Mouse (Mus musculus): Measurements from ENCODE around the gene Suz12. TPM values are rescaled to one million over a fixed set of nuclear protein-coding genes. Genes with fewer than 3 reads are reported as not detected.
"Not testable (repeated sequence)": the region's sequence is repeated elsewhere in the genome, so short reads cannot be mapped to it uniquely, and the experiment has no call there.

Gene Suz12
- polyA plus RNA-seq, 1 experiment = 3.0 TPM

GRCm38 (mm10) chr11:79991600-79991999, 1.3 kb upstream of the Suz12 start:
- TF ChIP-seq FLI1 (IDR thresholded peaks at IDR 0.05; ENCODE audit: low read length) (no peak), GATA1 (IDR thresholded peaks at IDR 0.05; ENCODE audit: borderline replicate concordance, low read length) (no peak)
- peak overlapping the region; percentile 59 for H3K4me3 ChIP-seq (replicated peaks)
- H3K36me3 ChIP-seq (replicated peaks; ENCODE audit: low read length) = peaks cover 6% of the 10 kb centered on the region
- no peaks in the 10 kb centered on the region for H3K27me3 ChIP-seq (replicated peaks)
- H3K4me1 ChIP-seq = peaks cover 9% of the 10 kb centered on the region; the same call in 1 of the 2 replicates
- no peaks in the 10 kb centered on the region for H3K9me3 ChIP-seq

- Histone ChIP-seq H3K36me3 (replicated peaks; ENCODE audit: low read length) (peaks cover 11% of the 10 kb centered on the region), H3K27me3 (replicated peaks) (no peaks in the 10 kb centered on the region), H3K4me1 (peaks cover 9% of the 10 kb centered on the region; the same call in 1 of the 2 replicates), H3K9me3 (no peaks in the 10 kb centered on the region), H3K4me3 (replicated peaks) (peak overlapping the region; percentile 98)
- TF ChIP-seq FLI1 (IDR thresholded peaks at IDR 0.05; ENCODE audit: low read length) (no peak), GATA1 (IDR thresholded peaks at IDR 0.05; ENCODE audit: borderline replicate concordance, low read length) (no peak)
Measured at GRCm38 (mm10) chr11:79992035-79992591, 793 bp upstream of the Suz12 start.

- Histone ChIP-seq H3K36me3 (replicated peaks; ENCODE audit: low read length) (peaks cover 22% of the 10 kb centered on the region), H3K4me1 (peaks cover 9% of the 10 kb centered on the region; the same call in 1 of the 2 replicates), H3K4me3 (replicated peaks) (peak overlapping the region; percentile 98), H3K27me3 (replicated peaks) (no peaks in the 10 kb centered on the region), H3K9me3 (no peaks in the 10 kb centered on the region)
- TF ChIP-seq FLI1 (IDR thresholded peaks at IDR 0.05; ENCODE audit: low read length) (no peak), GATA1 (IDR thresholded peaks at IDR 0.05; ENCODE audit: borderline replicate concordance, low read length) (no peak)
Measured at GRCm38 (mm10) chr11:79993356-79994270, 707 bp downstream of the Suz12 start.

GRCm38 (mm10) chr11:79994271-79994988, 1.5 kb downstream of the Suz12 start:
- H3K9me3 ChIP-seq = no peaks in the 10 kb centered on the region

GRCm38 (mm10) chr11:80016533-80016932, 23.6 kb downstream of the Suz12 start:
- H3K36me3 ChIP-seq (replicated peaks; ENCODE audit: low read length) = peaks cover 90% of the 10 kb centered on the region
- not testable (repeated sequence) for H3K4me1 ChIP-seq; H3K27me3 ChIP-seq (replicated peaks); H3K4me3 ChIP-seq (replicated peaks); H3K9me3 ChIP-seq

More at GRCm38 (mm10) chr11:79994271-79994988, 1.5 kb downstream of the Suz12 start:
- Histone ChIP-seq H3K4me3 (replicated peaks) (peak overlapping the region; percentile 98), H3K36me3 (replicated peaks; ENCODE audit: low read length) (peaks cover 29% of the 10 kb centered on the region), H3K27me3 (replicated peaks) (no peaks in the 10 kb centered on the region), H3K4me1 (peaks cover 9% of the 10 kb centered on the region; the same call in 1 of the 2 replicates)
- TF ChIP-seq GATA1 (IDR thresholded peaks at IDR 0.05; ENCODE audit: borderline replicate concordance, low read length) = no peak

- no peak overlapping the region for H3K4me3 ChIP-seq (replicated peaks)
- no peak for TF ChIP-seq GATA1 (IDR thresholded peaks at IDR 0.05; ENCODE audit: borderline replicate concordance, low read length)
- TF ChIP-seq FLI1 (IDR thresholded peaks at IDR 0.05; ENCODE audit: low read length) = no peak
- no peaks in the 10 kb centered on the region for H3K4me1 ChIP-seq
- H3K27me3 ChIP-seq (replicated peaks) = no peaks in the 10 kb centered on the region
- no peaks in the 10 kb centered on the region for H3K9me3 ChIP-seq
- peaks cover 89% of the 10 kb centered on the region for H3K36me3 ChIP-seq (replicated peaks; ENCODE audit: low read length)
Measured at GRCm38 (mm10) chr11:80019792-80020191, 26.9 kb downstream of the Suz12 start.

GRCm38 (mm10) chr11:80021306-80021705, 28.4 kb downstream of the Suz12 start:
- H3K4me1 ChIP-seq = no peaks in the 10 kb centered on the region
- H3K4me3 ChIP-seq (replicated peaks) = no peak overlapping the region
- peaks cover 91% of the 10 kb centered on the region for H3K36me3 ChIP-seq (replicated peaks; ENCODE audit: low read length)
- no peaks in the 10 kb centered on the region for H3K27me3 ChIP-seq (replicated peaks)
- no peak for TF ChIP-seq GATA1 (IDR thresholded peaks at IDR 0.05; ENCODE audit: borderline replicate concordance, low read length)
- no peak for TF ChIP-seq FLI1 (IDR thresholded peaks at IDR 0.05; ENCODE audit: low read length)
- no peaks in the 10 kb centered on the region for H3K9me3 ChIP-seq

- H3K27me3 ChIP-seq (replicated peaks) = no peaks in the 10 kb centered on the region
- peaks cover 44% of the 10 kb centered on the region for H3K36me3 ChIP-seq (replicated peaks; ENCODE audit: low read length)
- TF ChIP-seq GATA1 (IDR thresholded peaks at IDR 0.05; ENCODE audit: borderline replicate concordance, low read length) (no peak), FLI1 (IDR thresholded peaks at IDR 0.05; ENCODE audit: low read length) (no peak)
- H3K4me3 ChIP-seq (replicated peaks) = no peak overlapping the region
- H3K4me1 ChIP-seq = peaks cover 5% of the 10 kb centered on the region; the same call in 1 of the 2 replicates
- no peaks in the 10 kb centered on the region for H3K9me3 ChIP-seq
Measured at GRCm38 (mm10) chr11:80037495-80037894, 44.6 kb downstream of the Suz12 start.

GRCm38 (mm10) chr11:80042615-80043418, 49.9 kb downstream of the Suz12 start:
- TF ChIP-seq FLI1 (IDR thresholded peaks at IDR 0.05; ENCODE audit: low read length) (no peak), GATA1 (IDR thresholded peaks at IDR 0.05; ENCODE audit: borderline replicate concordance, low read length) (no peak)
- Histone ChIP-seq H3K36me3 (replicated peaks; ENCODE audit: low read length) (peaks cover 54% of the 10 kb centered on the region), H3K27me3 (replicated peaks) (no peaks in the 10 kb centered on the region)

More at GRCm38 (mm10) chr11:80042615-80043418, 49.9 kb downstream of the Suz12 start:
- peaks cover 7% of the 10 kb centered on the region for H3K4me1 ChIP-seq
- no peaks in the 10 kb centered on the region for H3K9me3 ChIP-seq
- no peak overlapping the region for H3K4me3 ChIP-seq (replicated peaks)

Data from megakaryocyte, embryonic 14.5 days (primary cell).